Mouse (Mus musculus) bone marrow, adult 2 months (tissue): ENCODE data around the gene Slc9a1. TPM values are rescaled to one million over a fixed set of nuclear protein-coding genes. Genes with fewer than 3 reads are reported as not detected.

Source experiments
- H3K27ac ChIP-seq: fragments of 200-500 bp; 2 replicates; pipeline ENCODE4 v1.5.1; 2012; ENCODE audit warnings: low read depth, mild to moderate bottlenecking, control low read depth, inconsistent platforms, low read length; ENCODE audit not compliant: control insufficient read depth, poor library complexity, insufficient read depth
- H3K4me1 ChIP-seq: fragments of 200-500 bp; 2 replicates; pipeline ENCODE4 v1.6.1; 2011; ENCODE audit warnings: low read length; ENCODE audit not compliant: control insufficient read depth, insufficient read depth
- H3K4me3 ChIP-seq: fragments of 200-500 bp; replicated peaks from 2 replicates; pipeline ENCODE3; 2011; ENCODE audit warnings: mild to moderate bottlenecking, low read depth, low read length, control low read depth; ENCODE audit not compliant: control insufficient read depth
- CTCF ChIP-seq: fragments of 200-500 bp; IDR thresholded peaks from 2 replicates; pipeline ENCODE4 v1.5.1; 2011; ENCODE audit warnings: low read length, control low read depth; ENCODE audit not compliant: control insufficient read depth, insufficient read depth
- POLR2A ChIP-seq: fragments of 200-500 bp; IDR thresholded peaks from 2 replicates; pipeline ENCODE4 v1.6.1; 2011; ENCODE audit warnings: low read depth, mild to moderate bottlenecking, control low read depth, low read length, borderline replicate concordance; ENCODE audit not compliant: control insufficient read depth
- whole genome bisulfite sequencing: fragments of 180-500 bp; shearing (Covaris S2); methylation state at CpG from one replicate; pipeline ENCODE4 v1.1.7; 2018; 5-methylcytosine and 5-hydroxymethylcytosine counted together
- polyA plus RNA-seq: library from polyadenylated mRNA; stranded (reverse); fragments of >200 nt; gene quantifications from 2 replicates; pipeline ENCODE4 v1.2.4, GENCODE M21; 2011; ENCODE audit warnings: low replicate concordance; ENCODE audit not compliant: missing spikeins, insufficient read depth, insufficient read length

The Slc9a1 gene
- polyA plus RNA-seq, 1 experiment, result 31.3 TPM

GRCm38 (mm10) chr4:133402011-133402410, 32.5 kb downstream of the Slc9a1 start:
- Histone ChIP-seq H3K27ac (no peak overlapping the region), H3K4me1 (peaks cover 2% of the 10 kb centered on the region), H3K4me3 (no peak overlapping the region)
- WGBS, result 19% methylated on average over 13 of the region's 13 CpGs
- TF ChIP-seq CTCF (no peak), POLR2A (no peak; the same call in 1 of the 2 replicates)

GRCm38 (mm10) chr4:133403611-133404228, 34.2 kb downstream of the Slc9a1 start:
- TF ChIP-seq POLR2A (no peak), CTCF (no peak)
- no peaks in the 10 kb centered on the region; the same call in none of the 2 replicates for H3K4me1 ChIP-seq
- H3K4me3 ChIP-seq, result no peak overlapping the region
- H3K27ac ChIP-seq, result no peak overlapping the region
- 95% methylated on average over 9 of the region's 9 CpGs for WGBS

GRCm38 (mm10) chr4:133404256-133404655, 34.8 kb downstream of the Slc9a1 start:
- Histone ChIP-seq H3K4me1 (no peaks in the 10 kb centered on the region; the same call in none of the 2 replicates), H3K27ac (no peak overlapping the region), H3K4me3 (no peak overlapping the region)
- TF ChIP-seq POLR2A (no peak), CTCF (no peak)
- 83% methylated on average over 5 of the region's 5 CpGs for WGBS

- 77% methylated on average over 8 of the region's 8 CpGs for WGBS
- Histone ChIP-seq H3K4me3 (no peak overlapping the region), H3K27ac (no peak overlapping the region), H3K4me1 (no peaks in the 10 kb centered on the region; the same call in 1 of the 2 replicates)
- TF ChIP-seq CTCF, result no peak
- TF ChIP-seq POLR2A, result no peak
Observed at GRCm38 (mm10) chr4:133406313-133407056, 37.0 kb downstream of the Slc9a1 start.

- H3K4me1 ChIP-seq, result peaks cover 4% of the 10 kb centered on the region
- WGBS, result 76% methylated on average over 6 of the region's 6 CpGs
- no peak overlapping the region for H3K4me3 ChIP-seq
- TF ChIP-seq CTCF, result no peak
- no peak for TF ChIP-seq POLR2A
- no peak overlapping the region for H3K27ac ChIP-seq
Observed at GRCm38 (mm10) chr4:133407114-133407787, 37.7 kb downstream of the Slc9a1 start.

GRCm38 (mm10) chr4:133408006-133408405, 38.5 kb downstream of the Slc9a1 start:
- H3K4me3 ChIP-seq, result no peak overlapping the region
- WGBS, result 82% methylated on average over 7 of the region's 7 CpGs
- H3K27ac ChIP-seq, result no peak overlapping the region
- H3K4me1 ChIP-seq, result peaks cover 6% of the 10 kb centered on the region
- TF ChIP-seq CTCF (no peak), POLR2A (no peak)

- Histone ChIP-seq H3K27ac (no peak overlapping the region), H3K4me3 (no peak overlapping the region), H3K4me1 (peaks cover 9% of the 10 kb centered on the region)
- TF ChIP-seq POLR2A (no peak), CTCF (no peak)
- WGBS, result 87% methylated on average over 14 of the region's 14 CpGs
Observed at GRCm38 (mm10) chr4:133410994-133411393, 41.5 kb downstream of the Slc9a1 start.

GRCm38 (mm10) chr4:133412096-133412495, 42.6 kb downstream of the Slc9a1 start:
- peaks cover 9% of the 10 kb centered on the region for H3K4me1 ChIP-seq
- 81% methylated on average over 14 of the region's 14 CpGs for WGBS
- H3K27ac ChIP-seq, result 0 out of 2 replicates have a peak overlapping the region, but pooled peaks have one; percentile 8
- TF ChIP-seq POLR2A, result no peak
- 0 out of 2 replicates have a peak, but pooled peaks have one; percentile 7 for TF ChIP-seq CTCF
- H3K4me3 ChIP-seq, result no peak overlapping the region
